Comparison of ENCODE assay signal across 22 mouse cellular contexts in genomic region chr11:93559118-93559517, GRCm38 (mm10).
"Had no signal": no experiment of that assay in that cellular context is flagged by ENCODE, and none has a peak within 500 bp of the region (broad histone marks: within the 10 kb centered on the region; RNA-seq: fewer than 3 reads in every experiment).

No protein-coding gene starts in this region.

- H3K27ac ChIP-seq: limb, embryonic 13.5 days; liver, embryonic 12.5 days; liver, embryonic 15.5 days; lung, embryonic 15.5 days; midbrain, embryonic 10.5 days; midbrain, embryonic 15.5 days; stomach, embryonic 15.5 days had no signal

- DNase-seq: kidney, adult 18-20 months; kidney, adult 9 months; kidney, postnatal 14 days; kidney, postnatal 4 days; layer of hippocampus, adult 9-11 months; left cerebral cortex, postnatal 4 days; liver; lung, adult 18-20 months; lung, postnatal 10 days; lung, postnatal 36 days; retina, postnatal 1 day; right cerebral cortex, postnatal 25 days; spleen, adult 18-20 months; thymus, postnatal 25 days had no signal

- H3K27me3 ChIP-seq: limb, embryonic 13.5 days; liver, embryonic 12.5 days; liver, embryonic 15.5 days; lung, embryonic 15.5 days; megakaryocyte, embryonic 14.5 days; midbrain, embryonic 15.5 days; stomach, embryonic 15.5 days had no signal

- H3K9me3 ChIP-seq: limb, embryonic 13.5 days; liver, embryonic 12.5 days; liver, embryonic 15.5 days; lung, embryonic 15.5 days; megakaryocyte, embryonic 14.5 days; midbrain, embryonic 10.5 days; midbrain, embryonic 15.5 days; stomach, embryonic 15.5 days had no signal

- H3K36me3 ChIP-seq: limb, embryonic 13.5 days; liver, embryonic 12.5 days; liver, embryonic 15.5 days; lung, embryonic 15.5 days; midbrain, embryonic 10.5 days; midbrain, embryonic 15.5 days; stomach, embryonic 15.5 days had no signal

- H3K4me1 ChIP-seq: limb, embryonic 13.5 days; liver, embryonic 12.5 days; liver, embryonic 15.5 days; lung, embryonic 15.5 days; megakaryocyte, embryonic 14.5 days; stomach, embryonic 15.5 days had no signal

- H3K4me3 ChIP-seq: limb, embryonic 13.5 days; liver, embryonic 12.5 days; liver, embryonic 15.5 days; lung, embryonic 15.5 days; megakaryocyte, embryonic 14.5 days; midbrain, embryonic 10.5 days; midbrain, embryonic 15.5 days; stomach, embryonic 15.5 days had no signal
